Mouse (Mus musculus): ENCODE measurements around the gene Gm20388. TPM values are rescaled to one million over a fixed set of nuclear protein-coding genes. Genes with fewer than 3 reads are reported as not detected.

Gene Gm20388
- polyA plus RNA-seq, 1 experiment from 2014 or later = not detected

DNA sequence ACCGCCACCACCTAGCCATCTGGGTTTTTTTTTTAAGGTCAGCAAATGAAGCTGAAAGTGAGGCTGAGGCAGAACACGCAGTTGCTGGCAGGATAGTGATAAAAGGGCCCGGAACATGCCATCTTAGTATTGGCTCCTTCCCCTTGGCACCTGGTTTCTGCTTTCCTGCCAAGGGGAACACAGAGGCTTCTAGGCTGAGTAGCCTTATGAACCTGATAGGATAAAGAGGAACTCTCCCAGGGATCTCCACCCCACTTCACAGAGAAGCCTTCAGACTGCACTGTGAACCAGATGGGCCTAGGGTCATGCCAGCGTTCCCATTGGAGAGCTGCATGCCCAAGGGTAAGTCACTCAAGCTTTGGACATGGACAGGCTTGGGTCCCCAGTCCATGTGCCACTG, 1770.3 kb downstream of the Gm20388 start:
- WGBS = 73% methylated on average over 4 of the region's 4 CpGs
- Histone ChIP-seq H3K4me3 (ENCODE audit: control insufficient read depth in 1 of 2, insufficient read depth in 1 of 2, low read depth in 1 of 2, low read length in 2 of 2) (no peak overlapping the region), H3K27ac (replicated peaks in 1 of 2; ENCODE audit: control insufficient read depth in 1 of 2, insufficient read depth in 1 of 2, low read depth in 2 of 2, low read length in 2 of 2) (no peak overlapping the region), H3K9ac (ENCODE audit: low read length) (no peak overlapping the region), H3K27me3 (ENCODE audit: control insufficient read depth, insufficient read depth, low read length) (no peaks in the 10 kb centered on the region), H3K4me1 (ENCODE audit: control insufficient read depth in 2 of 2, insufficient read depth in 2 of 2, low read length in 2 of 2) (no peaks in the 10 kb centered on the region), H3K9me3 (ENCODE audit: control insufficient read depth, low read length) (no peaks in the 10 kb centered on the region), H3K4me2 (ENCODE audit: low read length) (no peak overlapping the region), H3K36me3 (ENCODE audit: control insufficient read depth, insufficient read depth, low read length) (no peaks in the 10 kb centered on the region)
- no peak for ATAC-seq (ENCODE audit: insufficient number of reproducible peaks, insufficient read depth, low FRiP score, low read depth)

DNA sequence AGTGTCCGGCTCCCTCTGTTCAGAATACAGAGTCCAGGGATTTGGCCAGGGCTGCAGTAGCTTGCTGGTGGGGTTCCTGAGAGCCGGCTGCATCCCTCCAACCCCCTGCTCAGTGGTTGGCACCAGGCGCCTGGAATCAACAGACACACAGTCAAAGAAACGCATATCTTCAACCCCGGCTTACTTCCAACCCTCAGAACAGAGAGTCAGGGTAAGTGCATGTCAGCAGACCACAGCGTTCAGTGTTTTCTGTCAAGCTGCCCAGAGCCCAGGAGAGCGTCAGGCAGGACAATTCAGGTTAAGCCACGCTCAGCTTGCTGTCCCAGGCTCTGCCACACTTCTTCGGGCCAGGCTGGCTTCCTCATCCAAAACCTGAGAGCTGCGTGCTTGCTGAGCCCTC, 1770.8 kb downstream of the Gm20388 start:
- Histone ChIP-seq H3K4me1 (ENCODE audit: control insufficient read depth in 2 of 2, insufficient read depth in 2 of 2, low read length in 2 of 2) (no peaks in the 10 kb centered on the region), H3K4me3 (ENCODE audit: control insufficient read depth in 1 of 2, insufficient read depth in 1 of 2, low read depth in 1 of 2, low read length in 2 of 2) (no peak overlapping the region), H3K9ac (ENCODE audit: low read length) (no peak overlapping the region), H3K36me3 (ENCODE audit: control insufficient read depth, insufficient read depth, low read length) (no peaks in the 10 kb centered on the region), H3K4me2 (ENCODE audit: low read length) (no peak overlapping the region), H3K27me3 (ENCODE audit: control insufficient read depth, insufficient read depth, low read length) (no peaks in the 10 kb centered on the region), H3K27ac (replicated peaks in 1 of 2; ENCODE audit: control insufficient read depth in 1 of 2, insufficient read depth in 1 of 2, low read depth in 2 of 2, low read length in 2 of 2) (no peak overlapping the region), H3K9me3 (ENCODE audit: control insufficient read depth, low read length) (no peaks in the 10 kb centered on the region)
- ATAC-seq (ENCODE audit: insufficient number of reproducible peaks, insufficient read depth, low FRiP score, low read depth) = no peak
- 29% methylated on average over 10 of the region's 10 CpGs for WGBS

DNA sequence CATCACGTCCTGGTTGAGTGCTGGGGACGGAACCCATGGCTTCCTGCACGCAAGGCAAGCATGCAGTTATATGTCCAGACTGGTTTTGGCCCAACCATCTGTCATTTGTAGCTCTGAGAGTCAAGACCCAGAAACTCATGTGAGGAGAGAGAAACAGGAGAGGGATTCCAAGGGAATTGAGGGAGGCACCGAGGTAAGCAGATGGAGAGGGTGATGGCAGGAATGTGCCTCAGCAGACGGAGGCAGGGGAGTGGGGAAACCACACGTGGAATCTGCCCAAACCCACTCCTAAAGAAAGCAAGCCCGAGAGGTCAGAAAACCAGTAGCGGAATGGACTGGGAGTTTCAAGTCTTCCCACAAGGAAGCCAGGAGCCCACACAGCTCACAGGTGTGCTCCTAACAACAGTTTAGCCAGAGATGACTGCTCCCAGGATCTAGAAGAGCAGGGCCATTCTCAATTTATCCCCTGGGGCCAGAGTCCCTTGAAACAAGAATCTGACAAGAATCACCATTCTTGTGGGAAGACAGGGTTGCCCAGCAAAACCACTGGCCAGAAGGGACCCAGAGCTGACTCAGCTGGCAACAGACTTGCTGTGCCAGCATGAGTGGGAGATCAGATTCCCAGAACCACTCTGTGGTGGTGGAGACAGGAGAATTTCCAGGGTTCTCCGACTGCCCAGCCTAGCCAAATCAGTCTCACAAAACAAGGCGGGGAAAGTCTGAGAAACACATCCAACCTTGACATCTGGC, 1772.6 kb downstream of the Gm20388 start:
- 70% methylated on average over 10 of the region's 10 CpGs for WGBS
- ATAC-seq (ENCODE audit: insufficient number of reproducible peaks, insufficient read depth, low FRiP score, low read depth) = no peak
- H3K27ac ChIP-seq (replicated peaks in 1 of 2; ENCODE audit: control insufficient read depth in 1 of 2, insufficient read depth in 1 of 2, low read depth in 2 of 2, low read length in 2 of 2) = no peak overlapping the region

DNA sequence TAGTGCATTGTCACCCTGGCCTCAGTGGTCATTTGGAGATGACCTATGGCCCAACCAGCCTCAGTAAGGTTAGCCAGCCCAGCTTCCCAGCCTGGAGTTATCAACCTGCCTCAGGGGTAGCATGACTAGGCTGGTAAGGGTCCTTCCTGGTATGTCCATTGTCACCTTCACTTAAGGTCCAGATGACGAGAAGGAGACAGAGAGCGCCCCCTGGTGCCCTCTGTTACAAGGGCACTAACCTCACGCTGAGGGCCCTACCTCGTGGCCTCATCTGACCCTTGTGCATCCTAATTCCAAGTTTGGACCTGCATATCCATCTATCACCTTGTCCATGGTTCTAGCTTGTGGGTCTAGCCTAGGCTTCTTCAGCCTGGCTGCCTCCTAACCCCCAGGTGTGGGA, 1774.8 kb downstream of the Gm20388 start:
- Histone ChIP-seq H3K36me3 (ENCODE audit: control insufficient read depth, insufficient read depth, low read length) (no peaks in the 10 kb centered on the region), H3K4me3 (ENCODE audit: control insufficient read depth in 1 of 2, insufficient read depth in 1 of 2, low read depth in 1 of 2, low read length in 2 of 2) (no peak overlapping the region), H3K4me2 (ENCODE audit: low read length) (no peak overlapping the region), H3K4me1 (ENCODE audit: control insufficient read depth in 2 of 2, insufficient read depth in 2 of 2, low read length in 2 of 2) (peaks cover 8 to 9% of the 10 kb centered on the region in 2 experiments; a peak in 3 of 4 replicates), H3K9ac (ENCODE audit: low read length) (no peak overlapping the region), H3K9me3 (ENCODE audit: control insufficient read depth, low read length) (no peaks in the 10 kb centered on the region), H3K27ac (replicated peaks in 1 of 2; ENCODE audit: control insufficient read depth in 1 of 2, insufficient read depth in 1 of 2, low read depth in 2 of 2, low read length in 2 of 2) (no peak overlapping the region), H3K27me3 (ENCODE audit: control insufficient read depth, insufficient read depth, low read length) (no peaks in the 10 kb centered on the region)
- ATAC-seq (ENCODE audit: insufficient number of reproducible peaks, insufficient read depth, low FRiP score, low read depth) = no peak
- 17% methylated on average over 4 of the region's 4 CpGs for WGBS

More for the DNA sequence above, 1772.6 kb downstream of the Gm20388 start:
- H3K9me3 ChIP-seq (ENCODE audit: control insufficient read depth, low read length) = no peaks in the 10 kb centered on the region
- no peak overlapping the region for H3K4me3 ChIP-seq (ENCODE audit: control insufficient read depth in 1 of 2, insufficient read depth in 1 of 2, low read depth in 1 of 2, low read length in 2 of 2)
- no peaks in the 10 kb centered on the region for H3K27me3 ChIP-seq (ENCODE audit: control insufficient read depth, insufficient read depth, low read length)
- no peak overlapping the region for H3K4me2 ChIP-seq (ENCODE audit: low read length)
- H3K36me3 ChIP-seq (ENCODE audit: control insufficient read depth, insufficient read depth, low read length) = no peaks in the 10 kb centered on the region
- peaks cover 8 to 9% of the 10 kb centered on the region in 2 experiments; a peak in 3 of 4 replicates for H3K4me1 ChIP-seq (ENCODE audit: control insufficient read depth in 2 of 2, insufficient read depth in 2 of 2, low read length in 2 of 2)
- no peak overlapping the region for H3K9ac ChIP-seq (ENCODE audit: low read length)

DNA sequence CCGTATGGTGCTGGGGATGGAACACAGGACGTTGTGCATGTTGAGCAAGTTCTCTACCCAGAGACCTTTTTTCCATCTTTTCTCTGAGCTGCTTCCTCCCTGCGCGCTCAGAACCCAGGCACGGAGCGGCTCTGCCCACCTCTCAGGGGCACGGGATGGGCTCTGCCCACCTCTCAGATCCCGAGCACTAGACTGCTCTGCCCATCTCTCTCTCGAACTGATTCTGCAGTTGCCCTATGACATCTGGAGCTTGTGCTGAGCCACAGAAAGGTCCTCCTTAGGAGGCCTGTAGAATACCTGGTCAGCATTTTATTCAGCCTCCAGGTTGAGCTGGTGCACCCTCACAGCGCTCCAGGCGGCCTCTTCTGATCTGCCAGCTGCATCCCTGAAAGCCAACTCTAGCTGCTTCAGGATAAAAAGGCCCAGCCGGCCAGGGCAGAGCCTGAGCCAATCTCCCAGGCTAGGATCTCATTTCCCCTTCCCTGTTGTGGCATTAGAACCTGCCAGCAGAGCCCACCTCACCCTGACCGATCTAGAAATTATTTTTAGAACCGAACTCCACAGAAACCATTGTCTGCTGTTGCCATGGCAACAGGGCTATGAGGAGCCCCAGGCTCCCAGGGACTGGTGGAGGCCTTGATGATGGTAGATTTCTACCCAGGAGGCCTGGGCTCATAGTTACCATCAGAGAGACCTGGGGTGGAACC, 1777.0 kb downstream of the Gm20388 start:
- Histone ChIP-seq H3K36me3 (ENCODE audit: control insufficient read depth, insufficient read depth, low read length) (no peaks in the 10 kb centered on the region), H3K4me2 (ENCODE audit: low read length) (no peak overlapping the region), H3K9ac (ENCODE audit: low read length) (no peak overlapping the region), H3K4me3 (ENCODE audit: control insufficient read depth in 1 of 2, insufficient read depth in 1 of 2, low read depth in 1 of 2, low read length in 2 of 2) (no peak overlapping the region), H3K9me3 (ENCODE audit: control insufficient read depth, low read length) (no peaks in the 10 kb centered on the region), H3K27ac (replicated peaks in 1 of 2; ENCODE audit: control insufficient read depth in 1 of 2, insufficient read depth in 1 of 2, low read depth in 2 of 2, low read length in 2 of 2) (no peak overlapping the region), H3K27me3 (ENCODE audit: control insufficient read depth, insufficient read depth, low read length) (no peaks in the 10 kb centered on the region), H3K4me1 (ENCODE audit: control insufficient read depth in 2 of 2, insufficient read depth in 2 of 2, low read length in 2 of 2) (peaks cover 8 to 9% of the 10 kb centered on the region in 2 experiments; a peak in 3 of 4 replicates)
- 61% methylated on average over 14 of the region's 14 CpGs for whole genome bisulfite sequencing
- no peak for ATAC-seq (ENCODE audit: insufficient number of reproducible peaks, insufficient read depth, low FRiP score, low read depth)

DNA sequence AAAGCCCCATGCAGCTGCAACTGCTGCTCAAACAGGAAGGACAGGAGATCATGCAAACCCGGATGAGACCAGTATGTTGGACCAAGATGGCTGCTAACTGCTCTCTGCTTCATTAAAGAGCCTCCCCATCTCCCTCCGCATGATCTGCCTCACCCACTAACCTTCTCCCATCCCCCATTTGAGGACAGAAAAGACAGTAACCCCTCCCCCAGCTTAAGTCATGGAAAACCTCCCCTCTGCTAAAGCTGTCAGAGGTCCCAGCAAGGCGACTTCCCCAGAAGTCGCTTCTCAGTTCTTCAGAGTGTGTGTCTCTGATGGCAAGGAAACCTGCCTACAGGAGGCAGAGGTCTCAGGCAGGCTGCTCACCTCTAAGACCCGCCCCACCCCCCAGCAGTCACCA, 1777.9 kb downstream of the Gm20388 start:
- no peaks in the 10 kb centered on the region for H3K36me3 ChIP-seq (ENCODE audit: control insufficient read depth, insufficient read depth, low read length)
- no peak overlapping the region for H3K27ac ChIP-seq (replicated peaks in 1 of 2; ENCODE audit: control insufficient read depth in 1 of 2, insufficient read depth in 1 of 2, low read depth in 2 of 2, low read length in 2 of 2)
- peaks cover 8 to 9% of the 10 kb centered on the region in 2 experiments; a peak in 3 of 4 replicates for H3K4me1 ChIP-seq (ENCODE audit: control insufficient read depth in 2 of 2, insufficient read depth in 2 of 2, low read length in 2 of 2)
- WGBS = 32% methylated on average over 5 of the region's 5 CpGs
- no peaks in the 10 kb centered on the region for H3K27me3 ChIP-seq (ENCODE audit: control insufficient read depth, insufficient read depth, low read length)
- no peak overlapping the region for H3K4me3 ChIP-seq (ENCODE audit: control insufficient read depth in 1 of 2, insufficient read depth in 1 of 2, low read depth in 1 of 2, low read length in 2 of 2)
- no peak for ATAC-seq (ENCODE audit: insufficient number of reproducible peaks, insufficient read depth, low FRiP score, low read depth)
- no peak overlapping the region for H3K4me2 ChIP-seq (ENCODE audit: low read length)
- no peaks in the 10 kb centered on the region for H3K9me3 ChIP-seq (ENCODE audit: control insufficient read depth, low read length)
- H3K9ac ChIP-seq (ENCODE audit: low read length) = no peak overlapping the region

DNA sequence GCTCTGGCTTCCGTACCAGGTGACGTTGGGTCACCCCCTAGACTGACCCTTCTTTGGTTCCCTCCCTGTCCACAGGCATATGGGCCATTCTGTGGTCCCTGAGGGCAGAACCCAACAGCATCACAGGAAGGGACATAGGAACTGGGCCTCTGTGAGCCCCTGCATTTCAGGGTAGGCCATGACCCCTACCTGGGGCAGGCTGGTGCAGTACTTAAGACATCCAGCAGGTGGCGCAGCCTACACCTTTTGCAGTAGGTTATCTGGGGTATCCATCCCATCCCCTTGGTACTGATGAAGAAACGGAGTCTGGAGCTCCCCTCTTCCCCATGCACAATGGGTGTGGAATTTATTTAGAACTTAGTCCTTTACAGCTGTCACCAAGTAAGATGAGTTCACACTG, 1783.8 kb downstream of the Gm20388 start:
- 54% methylated on average over 4 of the region's 4 CpGs for WGBS
- H3K4me1 ChIP-seq (ENCODE audit: control insufficient read depth in 2 of 2, insufficient read depth in 2 of 2, low read length in 2 of 2) = peaks cover 5 to 10% of the 10 kb centered on the region in 2 experiments; a peak in 3 of 4 replicates

More for the DNA sequence above, 1783.8 kb downstream of the Gm20388 start:
- ATAC-seq (ENCODE audit: insufficient number of reproducible peaks, insufficient read depth, low FRiP score, low read depth) = no peak
- no peaks in the 10 kb centered on the region; the same call in 1 of the 2 replicates for H3K27me3 ChIP-seq (ENCODE audit: control insufficient read depth, insufficient read depth, low read length)
- H3K9ac ChIP-seq (ENCODE audit: low read length) = no peak overlapping the region
- H3K4me3 ChIP-seq (ENCODE audit: control insufficient read depth in 1 of 2, insufficient read depth in 1 of 2, low read depth in 1 of 2, low read length in 2 of 2) = no peak overlapping the region
- no peaks in the 10 kb centered on the region for H3K9me3 ChIP-seq (ENCODE audit: control insufficient read depth, low read length)
- no peak overlapping the region for H3K27ac ChIP-seq (replicated peaks in 1 of 2; ENCODE audit: control insufficient read depth in 1 of 2, insufficient read depth in 1 of 2, low read depth in 2 of 2, low read length in 2 of 2)
- H3K36me3 ChIP-seq (ENCODE audit: control insufficient read depth, insufficient read depth, low read length) = no peaks in the 10 kb centered on the region
- no peak overlapping the region for H3K4me2 ChIP-seq (ENCODE audit: low read length)

All from heart, embryonic 14.5 days (tissue).